Mouse (Mus musculus): ENCODE data around the gene Diaph2.

GRCm38 (mm10) chrX:129773556-129774255 lies 24.2 kb downstream of the Diaph2 start:
- no peak for TF ChIP-seq CTCF (IDR thresholded peaks at IDR 0.05; ENCODE audit: control insufficient read depth, insufficient read depth, low read length)
- no peak for TF ChIP-seq POLR2A (IDR thresholded peaks at IDR 0.05; ENCODE audit: borderline replicate concordance, control insufficient read depth, low read depth, low read length)

Measured in bone marrow, adult 2 months (tissue).